Mouse (Mus musculus): Measurements from ENCODE around the gene Cep295nl.

GRCm38 (mm10) chr11:118379251-118380009 is 37.1 kb upstream of the Cep295nl start:
- no peak for TF ChIP-seq GATA1 (IDR thresholded peaks at IDR 0.05; ENCODE audit: borderline replicate concordance, low read length)
- TF ChIP-seq FLI1 (IDR thresholded peaks at IDR 0.05; ENCODE audit: low read length) = no peak

Data from megakaryocyte, embryonic 14.5 days (primary cell).